Mouse (Mus musculus): ENCODE data around the gene Cdc7.

- TF ChIP-seq UBTF (IDR thresholded peaks at IDR 0.05; ENCODE audit: low read depth, low read length) (no peak), TCF12 (IDR thresholded peaks at IDR 0.05; ENCODE audit: low read depth, low read length) (no peak), MAFK (IDR thresholded peaks at IDR 0.05; ENCODE audit: insufficient replicate concordance, low read length) (no peak), EP300 (IDR thresholded peaks at IDR 0.05; ENCODE audit: low read length) (no peak), ETS1 (conservative IDR thresholded peaks at IDR 0.05; ENCODE audit: low read depth, low read length) (no peak), POLR2AphosphoS2 (IDR thresholded peaks at IDR 0.05; ENCODE audit: low read depth, low read length) (no peak), MAX (IDR thresholded peaks at IDR 0.05; ENCODE audit: low read length) (no peak), CTCF (conservative IDR thresholded peaks at IDR 0.05 in 1 of 2, IDR thresholded peaks at IDR 0.05 in 1 of 2; ENCODE audit: low read depth in 2 of 2, low read length in 2 of 2) (no peak), POLR2A (IDR thresholded peaks at IDR 0.05; ENCODE audit: low read depth, low read length) (no peak)
Measured at GRCm38 (mm10) chr5:107019057-107019456, 54.9 kb downstream of the Cdc7 start.
